Mouse (Mus musculus): ENCODE measurements around the gene Nrcam.

The Nrcam gene

DNA sequence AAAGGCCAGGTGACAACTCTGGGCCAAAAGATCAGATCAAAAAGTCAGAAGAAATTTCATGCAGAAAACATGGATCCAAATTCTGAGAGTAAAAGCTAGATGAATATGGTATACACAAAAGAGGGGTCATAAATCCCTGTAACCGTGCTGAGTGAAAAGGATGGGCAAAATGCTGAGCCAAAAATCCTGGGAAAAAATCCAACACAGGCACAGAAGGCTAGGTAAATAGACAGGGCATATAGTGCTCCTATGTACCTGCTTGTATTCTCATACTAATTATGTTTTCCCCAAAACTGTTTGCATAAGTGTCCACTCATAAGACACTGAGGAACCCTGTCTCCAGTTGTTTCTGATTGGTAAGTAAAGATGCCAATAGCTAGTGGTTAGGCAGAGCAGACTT, 288.8 kb downstream of the Nrcam start:
- peak; percentile 32 to 42 for DNase-seq

DNA sequence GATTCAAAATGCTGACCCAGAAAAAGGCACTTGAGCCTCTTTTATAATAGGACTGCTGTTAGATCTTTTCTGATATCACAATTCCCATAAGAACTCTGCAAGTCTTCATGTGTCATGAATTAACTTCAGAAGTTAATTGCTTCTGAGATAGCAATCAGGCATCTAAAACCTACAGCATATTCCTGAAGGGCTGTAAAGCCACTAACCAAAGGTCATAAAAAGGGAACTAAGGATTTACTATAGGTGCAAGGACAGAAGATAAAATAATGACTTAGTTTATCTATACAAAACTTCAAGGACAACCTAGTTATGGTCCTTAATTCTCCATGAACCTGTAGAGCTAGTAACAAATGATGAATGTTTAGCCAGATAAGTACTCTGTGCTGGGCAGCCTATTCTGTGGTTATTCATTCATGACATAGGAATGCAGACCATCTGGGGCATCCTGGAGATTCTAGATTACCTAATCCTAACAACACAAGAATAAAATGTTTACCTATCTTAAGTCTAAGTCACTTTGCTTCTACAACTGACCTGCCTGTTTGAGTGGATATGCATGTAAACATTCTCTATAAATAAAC, 310.7 kb downstream of the Nrcam start:
- no peak for DNase-seq

DNA sequence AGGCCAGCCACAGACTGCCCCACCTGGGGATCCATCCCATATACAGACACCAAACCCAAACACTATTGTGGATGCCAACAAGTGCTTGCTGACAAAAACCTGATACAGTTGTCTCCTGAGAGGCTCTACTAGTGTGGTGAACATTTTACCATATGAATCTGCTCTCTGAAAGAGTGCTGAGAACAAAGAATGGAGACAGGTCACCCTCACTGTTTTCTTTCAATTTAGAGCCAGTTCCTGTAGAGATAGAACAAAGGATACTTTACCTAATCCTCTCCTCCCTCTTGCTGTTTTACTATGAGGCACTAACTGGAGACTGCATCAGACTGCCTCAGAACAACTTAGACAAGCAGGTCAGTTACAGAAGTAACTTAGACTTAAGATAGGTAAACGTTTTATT, 311.9 kb downstream of the Nrcam start:
- no peak for DNase-seq
